Mouse (Mus musculus) olfactory bulb, adult 2 months (tissue): ENCODE results near the gene Mpv17l.

Experiments used
- CTCF ChIP-seq: fragments of 200-500 bp; IDR thresholded peaks from 2 replicates; pipeline ENCODE4 v1.5.1; 2012; ENCODE audit warnings: low read depth, mild to moderate bottlenecking, low read length, moderate library complexity; ENCODE audit not compliant: insufficient read depth
- POLR2A ChIP-seq: fragments of 200-500 bp; IDR thresholded peaks from 2 replicates; pipeline ENCODE4 v1.6.1; 2012; ENCODE audit warnings: mild to moderate bottlenecking, low read depth, low read length, moderate library complexity; ENCODE audit not compliant: insufficient read depth

DNA sequence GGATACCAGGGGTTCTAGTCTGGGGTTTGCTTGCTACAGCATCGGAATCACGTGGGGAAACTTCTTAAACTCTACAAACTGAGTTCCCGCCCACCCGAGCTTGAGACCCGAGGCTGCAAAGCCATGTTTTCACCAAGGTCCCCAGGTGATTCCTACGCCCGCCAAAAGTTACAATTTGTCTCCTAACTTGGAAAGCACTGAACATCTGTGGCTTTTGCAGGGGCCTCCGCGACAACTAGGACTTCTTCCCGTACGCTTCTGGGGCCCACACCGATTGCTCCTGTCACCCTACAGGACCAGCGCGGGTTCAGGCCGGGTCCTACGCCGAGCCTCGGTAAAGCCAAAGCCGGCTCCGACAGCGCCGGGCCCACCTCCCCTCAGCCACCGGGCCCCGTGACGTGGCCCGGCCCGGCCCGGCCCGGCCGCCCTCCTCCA, 547 bp upstream of the Mpv17l start:
- TF ChIP-seq CTCF (no peak), POLR2A (no peak)
